Mouse (Mus musculus) liver, adult (tissue): ENCODE measurements around the gene Rapsn.

ENCODE experiments used
- GATA4 ChIP-seq: IDR thresholded peaks from 2 replicates; pipeline ENCODE4 v1.6.1; 2014; ENCODE audit warnings: mild to moderate bottlenecking, low read length; ENCODE audit not compliant: insufficient replicate concordance

Gene Rapsn

GRCm38 (mm10) chr2:91068162-91068871 is 32.9 kb downstream of the Rapsn start:
- no peak for TF ChIP-seq GATA4

- TF ChIP-seq GATA4: no peak
Observed at GRCm38 (mm10) chr2:91068872-91069165, 33.4 kb downstream of the Rapsn start.

- no peak for TF ChIP-seq GATA4
Observed at GRCm38 (mm10) chr2:91069306-91070000, 34.0 kb downstream of the Rapsn start.

GRCm38 (mm10) chr2:91070076-91070800 is 34.8 kb downstream of the Rapsn start, which contains the start of gene Slc39a13:
Gene Slc39a13, minus strand, starts transcription at chr2:91070417.
- TF ChIP-seq GATA4: peak; percentile 59; the same call in 1 of the 2 replicates

GRCm38 (mm10) chr2:91071059-91071458 is 35.6 kb downstream of the Rapsn start:
- no peak for TF ChIP-seq GATA4

DNA sequence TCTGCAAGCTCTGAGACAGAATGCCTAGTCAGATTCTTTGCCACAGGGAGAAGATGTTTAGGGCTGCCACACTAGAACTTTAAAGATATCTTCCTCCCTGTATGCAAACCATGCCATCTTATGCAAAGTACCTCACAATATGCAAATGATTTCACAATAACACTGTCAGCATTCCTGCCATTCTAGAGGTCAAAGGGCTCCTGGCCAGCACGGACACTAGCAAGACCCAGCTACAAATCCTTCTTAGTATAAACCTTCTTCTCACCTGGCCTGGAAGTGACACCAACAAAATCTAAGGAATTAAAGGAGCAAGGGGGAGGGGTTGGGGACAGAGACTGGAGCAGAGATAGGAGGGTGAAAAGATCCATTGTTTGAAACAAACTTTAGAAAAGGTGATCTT is 36.7 kb downstream of the Rapsn start:
- no peak for TF ChIP-seq GATA4

- TF ChIP-seq GATA4: no peak
Observed at GRCm38 (mm10) chr2:91077957-91078313, 42.5 kb downstream of the Rapsn start.

DNA sequence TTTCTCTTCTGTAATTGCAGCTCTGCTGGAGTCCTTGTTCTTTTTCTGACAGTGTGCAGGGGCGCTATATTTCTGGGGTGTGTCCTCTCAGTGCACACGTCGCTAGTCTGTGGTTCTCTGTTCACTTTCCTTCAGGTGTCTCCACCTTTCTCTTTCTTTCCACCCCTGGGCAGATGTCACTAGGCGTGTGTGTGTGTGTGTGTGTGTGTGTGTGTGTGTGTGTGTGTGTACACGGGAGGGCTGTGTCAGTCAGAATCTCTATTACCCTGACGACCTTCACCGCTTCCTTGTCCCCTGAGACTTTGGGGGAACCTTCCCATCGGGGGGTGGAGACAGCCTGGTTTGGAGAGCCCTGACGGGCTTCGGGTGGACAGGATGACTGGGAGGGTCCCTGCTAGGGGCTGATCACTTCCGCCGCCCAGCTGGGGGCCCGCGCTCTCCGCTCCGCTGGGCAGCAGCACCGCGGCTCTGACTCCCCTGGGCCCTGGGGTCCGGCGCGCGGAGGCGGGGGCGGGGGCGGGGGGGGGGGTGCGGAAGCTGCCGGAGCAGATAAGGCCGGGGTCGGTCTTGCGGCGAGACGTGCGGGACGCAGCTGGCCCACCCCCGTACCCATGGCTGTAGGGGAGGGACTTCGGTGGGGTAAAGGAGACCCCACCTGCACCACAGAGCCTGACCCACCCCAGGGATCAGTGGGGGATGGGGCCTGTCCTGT is 43.0 kb downstream of the Rapsn start:
- TF ChIP-seq GATA4: no peak

- no peak for TF ChIP-seq GATA4
Observed at GRCm38 (mm10) chr2:91079026-91079384, 43.6 kb downstream of the Rapsn start.

- no peak for TF ChIP-seq GATA4
Observed at GRCm38 (mm10) chr2:91080784-91081513, 45.5 kb downstream of the Rapsn start.

DNA sequence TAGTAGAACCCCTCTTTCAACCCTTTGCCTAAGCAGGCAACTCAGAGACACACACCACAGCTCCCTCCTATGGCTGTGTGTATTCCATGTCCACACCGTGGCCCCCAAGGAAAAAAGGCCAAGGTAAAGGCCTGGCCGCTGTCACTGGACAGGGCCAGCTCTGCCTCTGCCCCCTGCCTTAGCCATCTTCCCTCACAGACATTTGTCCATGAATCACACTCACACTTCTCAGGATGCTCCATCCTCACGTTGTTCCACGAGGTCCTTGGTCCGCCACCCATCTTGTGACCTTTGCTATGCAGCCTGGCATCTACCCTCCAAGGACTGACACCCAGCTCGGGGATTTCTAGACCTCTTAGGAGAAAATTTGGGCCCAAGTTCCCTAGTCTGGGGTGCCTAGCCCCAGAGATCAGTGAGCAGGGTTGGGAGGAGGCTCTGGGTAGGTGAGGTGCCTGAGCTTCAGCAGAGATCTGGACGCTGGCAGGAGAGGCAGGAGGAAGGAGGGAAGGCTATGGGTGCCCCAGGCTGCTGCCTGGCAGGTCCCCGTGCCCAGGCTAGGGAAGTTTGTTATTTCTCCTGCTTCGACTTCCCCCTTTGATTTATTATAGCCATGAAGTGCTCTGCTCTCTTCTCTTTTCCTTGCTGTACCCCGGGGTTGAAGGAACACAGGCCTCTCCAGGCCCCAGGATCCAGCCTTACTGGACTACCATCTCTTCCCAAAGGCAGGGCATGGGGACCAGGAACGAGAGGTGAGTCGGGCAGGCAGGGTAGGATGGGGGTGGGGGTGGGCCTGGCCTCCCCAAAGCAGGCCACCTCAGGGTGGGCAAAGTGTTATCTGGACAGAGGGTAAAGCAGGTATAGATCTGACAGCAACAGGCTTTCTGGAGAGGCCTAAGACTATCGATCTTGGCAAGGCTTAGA is 46.6 kb downstream of the Rapsn start, which contains the start of gene Spi1:
Gene Spi1 (plus strand): TSS at position 616 of the 921 bp plus-strand sequence.
- no peak for TF ChIP-seq GATA4

DNA sequence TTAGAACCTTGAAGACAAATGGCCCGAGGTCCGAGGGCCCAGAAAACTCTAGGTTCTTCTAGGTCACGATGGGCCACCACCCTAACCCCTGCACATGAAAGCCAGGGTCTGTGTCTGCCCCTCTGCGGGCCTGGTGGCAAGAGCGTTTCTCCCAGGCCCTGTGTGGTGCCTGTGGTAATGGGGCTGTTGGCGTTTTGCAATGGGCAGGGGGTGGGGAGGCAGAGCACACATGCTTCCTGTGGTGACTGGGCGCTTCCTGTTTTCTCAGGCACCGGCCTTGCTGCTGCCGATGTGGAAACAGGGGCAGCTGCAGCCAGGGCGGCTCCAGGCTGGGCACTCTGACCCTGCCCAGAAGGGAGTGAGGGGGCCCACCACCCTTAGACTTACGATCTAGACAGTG is 47.4 kb downstream of the Rapsn start:
- TF ChIP-seq GATA4: no peak

GRCm38 (mm10) chr2:91083366-91083940 is 48.0 kb downstream of the Rapsn start:
- TF ChIP-seq GATA4: no peak
